Mouse (Mus musculus) heart, postnatal 10 days (tissue): ENCODE data around the gene Gm21962. TPM values are rescaled to one million over a fixed set of nuclear protein-coding genes. Genes with fewer than 3 reads are reported as not detected.
A peak's percentile ranks its signal among the peaks of the same experiment; 100 is the strongest.

Source experiments
- DNase-seq, 2 experiments: peaks; one replicate each; pipeline ENCODE4 v3.0.0; 2021
- intact Hi-C: fragments of 180-260 bp; cut with DNase I; formaldehyde crosslinking; loops from one replicate; pipeline ENCODE4 v1.15.1; 2025
- microRNA-seq, 2 experiments: library from miRNA; unstranded; fragments of <30 nt; microRNA quantifications; one replicate each; pipeline ENCODE4 v1.2.0; 2022
- total RNA-seq, 2 experiments: library from RNA; stranded (reverse); gene quantifications; 2 replicates each; pipeline ENCODE4 v1.2.3; 2021

Gm21962 gene
- total RNA-seq, 2 experiments from 2014 or later: not detected

DNA sequence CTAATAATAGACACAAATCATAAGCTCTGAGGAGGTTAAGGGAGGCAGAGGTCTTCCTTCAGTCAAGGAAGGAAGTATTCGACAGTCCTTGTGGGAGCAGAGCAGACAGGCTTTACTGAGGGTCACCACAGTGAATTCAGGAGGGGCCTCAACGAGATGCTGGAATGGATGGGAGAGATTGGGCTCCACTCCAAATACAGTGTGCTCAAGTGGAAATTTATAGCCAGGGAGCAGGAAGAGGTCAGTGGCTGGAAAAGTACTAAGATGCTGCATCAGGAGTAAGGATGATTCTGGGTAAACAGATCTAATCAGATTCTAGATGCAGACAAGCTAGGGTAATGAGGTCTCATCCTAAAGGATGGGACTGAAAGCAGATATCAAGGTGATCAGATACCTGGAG lies 44.6 kb downstream of the Gm21962 start:
- DNase-seq: peak in 1 of 2 experiments; percentile 7
- intact Hi-C loops: no loop called here

DNA sequence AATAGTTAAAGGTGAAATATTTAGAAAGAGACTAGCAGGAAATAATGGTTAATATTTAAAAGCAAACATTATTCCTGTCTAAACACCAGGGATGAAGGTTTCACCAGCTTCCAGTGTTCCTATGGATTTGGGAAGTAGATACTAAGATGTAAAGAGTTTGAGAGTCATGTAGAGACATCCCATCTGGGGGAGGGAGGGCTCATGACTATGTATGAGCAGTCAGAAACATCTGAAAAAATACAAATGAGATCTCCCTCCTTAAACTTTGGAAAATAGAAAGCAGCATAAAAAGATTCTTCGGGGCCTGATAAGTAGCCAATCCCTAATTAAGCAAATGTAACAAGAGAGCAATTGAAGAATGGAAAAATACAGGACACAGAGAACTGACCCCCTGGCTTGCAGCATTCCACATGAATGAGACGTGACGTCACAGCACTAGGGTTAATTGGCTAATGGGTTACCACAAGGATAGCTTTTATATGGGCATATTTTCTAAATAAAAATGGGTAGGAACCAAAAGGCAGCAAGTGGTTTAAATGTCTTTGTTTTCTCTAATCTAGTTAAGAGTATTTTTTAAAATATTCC lies 45.3 kb downstream of the Gm21962 start:
- intact Hi-C loops: no loop called here
- no peak for DNase-seq

Small RNA genes lying within 50 kb of the gene (microRNA-seq; reads per million reads assigned to microRNA genes)
- 0 reads per million in 2 experiments for gene Gm22468

Other genes starting within 250 kb of the Gm21962 start
- 1 to 10 TPM in 1 of 2 experiments, under 1 TPM in 1; 0.67 to 1.6 TPM for gene Ddit4l, start 49.9 kb upstream of the Gm21962 start, total RNA-seq
- 100 to 1,000 TPM; 153 to 154 TPM for gene H2afz, start 193.0 kb downstream of the Gm21962 start, total RNA-seq
- 10 to 100 TPM; 12.1 to 12.8 TPM for gene Dnajb14, start 196.2 kb downstream of the Gm21962 start, total RNA-seq
- 10 to 100 TPM; 87.8 to 98.0 TPM for gene Lamtor3, start 247.0 kb downstream of the Gm21962 start, total RNA-seq